Mouse (Mus musculus): Measurements from ENCODE around the gene Atp5g2.
"Not testable (repeated sequence)": the region's sequence is repeated elsewhere in the genome, so short reads cannot be mapped to it uniquely, and the experiment has no call there.

Gene Atp5g2

GRCm38 (mm10) chr15:102665494-102665893 is 6.7 kb downstream of the Atp5g2 start:
- peak; percentile 53 for DNase-seq

- no peak for DNase-seq
Observed at GRCm38 (mm10) chr15:102663825-102664224, 8.3 kb downstream of the Atp5g2 start.

- DNase-seq, result not testable (repeated sequence)
Observed at GRCm38 (mm10) chr15:102662601-102663000, 9.6 kb downstream of the Atp5g2 start.

GRCm38 (mm10) chr15:102657926-102658381 is 14.2 kb downstream of the Atp5g2 start:
- DNase-seq, result no peak

- no peak for DNase-seq
Observed at GRCm38 (mm10) chr15:102656658-102657057, 15.5 kb downstream of the Atp5g2 start.

GRCm38 (mm10) chr15:102651928-102652660 is 20.1 kb downstream of the Atp5g2 start:
- not testable (repeated sequence) for DNase-seq

GRCm38 (mm10) chr15:102651107-102651506 is 21.0 kb downstream of the Atp5g2 start:
- no peak for DNase-seq

GRCm38 (mm10) chr15:102635817-102636216 is 36.3 kb downstream of the Atp5g2 start:
- no peak for DNase-seq

GRCm38 (mm10) chr15:102634684-102635083 is 37.5 kb downstream of the Atp5g2 start:
- no peak for DNase-seq

GRCm38 (mm10) chr15:102625687-102626055 is 46.5 kb downstream of the Atp5g2 start:
- DNase-seq, result no peak

- peak; percentile 99 for DNase-seq
Observed at GRCm38 (mm10) chr15:102624970-102625686, 47.0 kb downstream of the Atp5g2 start, which contains the start of the genes Gm28047 and Atf7. Gm28047 (minus strand) TSS chr15:102625067. Atf7 (minus strand) TSS chr15:102625464.

GRCm38 (mm10) chr15:102624291-102624969 is 47.7 kb downstream of the Atp5g2 start:
- DNase-seq, result peak; percentile 21

- DNase-seq, result no peak
Observed at GRCm38 (mm10) chr15:102623121-102623520, 49.0 kb downstream of the Atp5g2 start.

- no peak for DNase-seq
Observed at GRCm38 (mm10) chr15:102622536-102622935, 49.6 kb downstream of the Atp5g2 start.

- DNase-seq, result no peak
Observed at GRCm38 (mm10) chr15:102620765-102621164, 51.4 kb downstream of the Atp5g2 start.

- DNase-seq, result no peak
Observed at GRCm38 (mm10) chr15:102619486-102619885, 52.7 kb downstream of the Atp5g2 start.

GRCm38 (mm10) chr15:102617654-102618053 is 54.5 kb downstream of the Atp5g2 start:
- DNase-seq, result no peak

- no peak for DNase-seq
Observed at GRCm38 (mm10) chr15:102616174-102616573, 56.0 kb downstream of the Atp5g2 start.

- DNase-seq, result no peak
Observed at GRCm38 (mm10) chr15:102614224-102614623, 57.9 kb downstream of the Atp5g2 start.

GRCm38 (mm10) chr15:102612966-102613365 is 59.2 kb downstream of the Atp5g2 start:
- no peak for DNase-seq
